Mouse (Mus musculus): Measurements from ENCODE around the gene Axin1. TPM values are rescaled to one million over a fixed set of nuclear protein-coding genes. Genes with fewer than 3 reads are reported as not detected.
"Not testable (repeated sequence)": the region's sequence is repeated elsewhere in the genome, so short reads cannot be mapped to it uniquely, and the experiment has no call there.

The Axin1 gene
- polyA plus RNA-seq, 1 experiment from 2014 or later: 4.7 TPM

DNA sequence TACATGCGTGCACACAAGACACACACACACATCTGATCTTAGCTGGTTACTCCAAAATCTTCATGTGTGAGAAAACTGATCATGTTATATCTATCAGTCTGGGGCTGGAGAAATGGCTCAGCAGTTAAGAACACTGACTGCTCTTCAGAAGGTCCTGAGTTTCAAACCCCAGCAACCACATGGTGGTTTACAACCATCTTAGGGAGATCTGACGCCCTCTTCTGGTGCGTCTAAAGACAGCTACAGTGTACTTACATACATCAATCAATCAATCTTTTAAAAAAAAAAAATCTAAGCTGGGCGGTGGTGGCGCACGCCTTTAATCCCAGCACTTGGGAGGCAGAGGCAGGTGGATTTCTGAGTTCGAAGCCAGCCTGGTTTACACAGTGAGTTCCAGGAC, 53.0 kb downstream of the Axin1 start:
- DNase-seq; H3K4me3 ChIP-seq (ENCODE audit: low read depth, low read length); H3K4me1 ChIP-seq (ENCODE audit: insufficient read depth); H3K9ac ChIP-seq (replicated peaks); H3K9me3 ChIP-seq (ENCODE audit: low read length); H3K4me2 ChIP-seq (ENCODE audit: low read depth, low read length); ATAC-seq; H3K27ac ChIP-seq (ENCODE audit: low read depth); H3K27me3 ChIP-seq (ENCODE audit: insufficient read depth, low read length): not testable (repeated sequence)
- 86% methylated on average over 7 of the region's 7 CpGs for WGBS (ENCODE audit: insufficient replicate concordance)
- peak; percentile 14; the same call in 1 of the 2 replicates for TF ChIP-seq CTCF (IDR thresholded peaks at IDR 0.05; ENCODE audit: low read depth)
- H3K36me3 ChIP-seq (replicated peaks; ENCODE audit: insufficient read depth, low read length): peaks cover 67% of the 10 kb centered on the region

DNA sequence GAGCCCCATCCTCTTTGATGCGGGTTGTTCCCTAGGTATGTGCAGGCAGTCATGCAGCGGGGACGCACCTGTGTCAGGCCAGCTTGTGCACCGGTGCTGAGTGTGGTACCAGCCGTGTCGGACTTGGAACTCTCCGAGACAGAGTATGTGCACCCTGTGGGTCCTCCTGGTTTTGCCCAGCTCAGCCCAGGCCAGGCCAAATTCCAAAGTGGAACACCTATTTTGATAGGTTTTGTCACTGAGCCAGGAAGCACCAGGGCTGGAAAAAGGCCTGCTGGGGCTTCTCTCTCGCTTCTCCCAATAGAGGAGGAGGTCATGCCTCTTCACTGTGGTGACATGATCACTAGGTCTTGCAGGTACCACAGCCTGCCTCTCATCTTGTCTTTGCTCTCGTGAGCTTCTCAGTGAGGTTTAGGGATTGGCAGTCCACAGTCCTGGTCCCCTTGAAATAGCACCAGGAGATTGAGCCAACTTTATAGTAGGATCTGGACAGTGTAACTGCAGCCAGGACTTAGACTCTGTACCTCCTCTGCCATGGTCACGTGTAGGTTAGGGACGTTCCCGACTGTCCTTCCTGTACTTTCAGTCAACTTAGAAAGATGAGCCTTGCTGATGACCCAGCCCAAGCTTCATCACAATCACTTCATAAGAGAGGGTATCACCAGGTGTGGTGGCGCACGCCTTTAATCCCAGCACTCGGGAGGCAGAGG, 54.1 kb downstream of the Axin1 start:
- Histone ChIP-seq H3K9ac (replicated peaks) (no peak overlapping the region), H3K36me3 (replicated peaks; ENCODE audit: insufficient read depth, low read length) (peaks cover 62% of the 10 kb centered on the region)
- TF ChIP-seq CTCF (IDR thresholded peaks at IDR 0.05; ENCODE audit: low read depth) (no peak), EP300 (IDR thresholded peaks at IDR 0.05; ENCODE audit: low read depth) (no peak)

GRCm38 (mm10) chr17:26198892-26199291, 60.4 kb downstream of the Axin1 start, which contains the start of gene Pdia2:
Pdia2 (minus strand) TSS chr17:26199087.
- Histone ChIP-seq H3K4me1 (ENCODE audit: insufficient read depth) (peaks cover 26% of the 10 kb centered on the region), H3K27me3 (ENCODE audit: insufficient read depth, low read length) (peaks cover 40% of the 10 kb centered on the region), H3K9me3 (ENCODE audit: low read length) (no peaks in the 10 kb centered on the region), H3K36me3 (replicated peaks; ENCODE audit: insufficient read depth, low read length) (peaks cover 19% of the 10 kb centered on the region), H3K4me2 (ENCODE audit: low read depth, low read length) (peak within 1 kb of the TSS; percentile 86), H3K9ac (replicated peaks) (peak within 1 kb of the TSS; percentile 38), H3K4me3 (ENCODE audit: low read depth, low read length) (peak within 1 kb of the TSS; percentile 30), H3K27ac (ENCODE audit: low read depth) (0 out of 2 replicates have a peak within 1 kb of the TSS, but pooled peaks have one; percentile 16)
- WGBS (ENCODE audit: insufficient replicate concordance): 52% methylated on average over 4 of the region's 4 CpGs
- peak; percentile 76 for TF ChIP-seq EP300 (IDR thresholded peaks at IDR 0.05; ENCODE audit: low read depth)
- TF ChIP-seq CTCF (IDR thresholded peaks at IDR 0.05; ENCODE audit: low read depth): no peak
- ATAC-seq: peak; percentile 69
- DNase-seq: peak; percentile 52

More for the DNA sequence above, 54.1 kb downstream of the Axin1 start:
- 89% methylated on average over 15 of the region's 15 CpGs for WGBS (ENCODE audit: insufficient replicate concordance)
- no peak for DNase-seq
- Histone ChIP-seq H3K9me3 (ENCODE audit: low read length) (no peaks in the 10 kb centered on the region), H3K4me1 (ENCODE audit: insufficient read depth) (no peaks in the 10 kb centered on the region), H3K4me3 (ENCODE audit: low read depth, low read length) (no peak overlapping the region), H3K4me2 (ENCODE audit: low read depth, low read length) (no peak overlapping the region), H3K27me3 (ENCODE audit: insufficient read depth, low read length) (no peaks in the 10 kb centered on the region), H3K27ac (ENCODE audit: low read depth) (no peak overlapping the region)
- no peak for ATAC-seq

DNA sequence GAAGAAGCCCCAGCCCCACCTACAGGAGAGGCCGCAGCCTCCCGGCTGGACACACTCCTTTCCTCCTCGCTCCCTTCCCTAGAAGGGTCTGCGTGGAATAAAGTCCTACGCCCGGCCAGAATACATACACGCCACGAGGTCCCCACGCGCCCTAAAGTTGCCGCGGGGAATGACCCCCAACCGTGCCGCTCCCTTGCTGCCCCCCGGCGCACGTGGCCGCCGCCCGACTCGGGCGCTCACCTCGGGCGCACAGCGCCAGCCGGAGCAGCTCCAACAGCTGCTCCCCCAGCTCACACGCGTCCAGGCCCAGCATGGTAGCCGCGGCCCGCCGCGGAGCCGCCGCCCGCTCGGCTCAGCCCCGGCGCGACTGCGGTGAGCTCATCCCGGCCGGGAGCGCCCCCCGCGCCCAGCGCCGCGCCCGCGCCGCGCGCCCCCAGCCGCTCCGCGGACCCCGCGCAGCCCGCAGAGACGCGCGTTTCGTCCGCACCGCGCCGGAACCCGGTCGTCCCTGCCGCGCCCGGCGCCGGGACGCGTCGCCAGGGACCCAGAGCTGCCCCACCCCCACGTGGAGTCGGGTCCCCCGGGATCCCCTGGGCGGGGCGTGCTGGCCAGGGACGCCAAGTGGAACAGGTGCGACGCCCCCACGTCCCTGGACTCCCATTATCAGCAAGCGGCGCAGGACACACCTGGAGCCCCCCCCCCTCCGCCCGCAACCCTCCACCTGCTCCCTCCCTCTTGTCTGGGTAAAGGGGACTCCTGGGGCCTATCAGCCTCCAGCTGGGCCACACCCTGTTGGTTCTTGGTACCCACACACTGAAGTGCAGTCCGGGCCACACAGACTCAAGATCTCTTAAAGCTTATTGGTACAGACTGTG, 62.6 kb downstream of the Axin1 start:
- DNase-seq (peak; percentile 55), ATAC-seq (peak; percentile 55)
- Histone ChIP-seq H3K4me1 (ENCODE audit: insufficient read depth) (peaks cover 26% of the 10 kb centered on the region), H3K4me2 (ENCODE audit: low read depth, low read length) (peak overlapping the region; percentile 86), H3K27ac (ENCODE audit: low read depth) (no peak overlapping the region), H3K4me3 (ENCODE audit: low read depth, low read length) (peak overlapping the region; percentile 51), H3K27me3 (ENCODE audit: insufficient read depth, low read length) (peaks cover 44% of the 10 kb centered on the region), H3K9me3 (ENCODE audit: low read length) (no peaks in the 10 kb centered on the region), H3K9ac (replicated peaks) (peak overlapping the region; percentile 59), H3K36me3 (replicated peaks; ENCODE audit: insufficient read depth, low read length) (peaks cover 6% of the 10 kb centered on the region)
- TF ChIP-seq CTCF (IDR thresholded peaks at IDR 0.05; ENCODE audit: low read depth) (no peak), EP300 (IDR thresholded peaks at IDR 0.05; ENCODE audit: low read depth) (no peak)
- 2% methylated on average over 64 of the region's 92 CpGs for WGBS (ENCODE audit: insufficient replicate concordance)

DNA sequence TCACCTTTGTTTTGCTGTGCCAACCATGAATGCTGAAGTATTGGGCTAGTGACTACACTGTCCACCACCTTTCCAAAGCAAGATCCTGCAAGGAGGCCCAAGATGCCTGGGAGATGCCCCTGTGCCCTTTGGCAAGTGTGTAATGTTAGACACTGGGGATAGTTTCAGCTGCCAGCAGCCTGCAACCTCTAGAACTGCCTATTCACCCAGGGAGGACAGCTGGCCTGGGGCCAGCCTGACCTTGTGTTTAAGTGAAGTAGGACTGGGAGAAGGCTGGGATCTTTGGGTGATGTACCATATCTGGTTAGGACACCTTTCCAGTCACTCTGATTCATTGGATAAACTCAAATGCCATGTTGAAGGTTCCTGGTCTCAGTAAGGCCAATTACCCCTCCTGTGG, 63.5 kb downstream of the Axin1 start:
- ATAC-seq (no peak), DNase-seq (no peak)
- Histone ChIP-seq H3K9me3 (ENCODE audit: low read length) (no peaks in the 10 kb centered on the region), H3K4me2 (ENCODE audit: low read depth, low read length) (no peak overlapping the region), H3K9ac (replicated peaks) (no peak overlapping the region), H3K27me3 (ENCODE audit: insufficient read depth, low read length) (peaks cover 44% of the 10 kb centered on the region), H3K4me1 (ENCODE audit: insufficient read depth) (peaks cover 26% of the 10 kb centered on the region), H3K36me3 (replicated peaks; ENCODE audit: insufficient read depth, low read length) (peaks cover 2% of the 10 kb centered on the region), H3K27ac (ENCODE audit: low read depth) (no peak overlapping the region), H3K4me3 (ENCODE audit: low read depth, low read length) (no peak overlapping the region)
- TF ChIP-seq EP300 (IDR thresholded peaks at IDR 0.05; ENCODE audit: low read depth): no peak
- no peak for TF ChIP-seq CTCF (IDR thresholded peaks at IDR 0.05; ENCODE audit: low read depth)

DNA sequence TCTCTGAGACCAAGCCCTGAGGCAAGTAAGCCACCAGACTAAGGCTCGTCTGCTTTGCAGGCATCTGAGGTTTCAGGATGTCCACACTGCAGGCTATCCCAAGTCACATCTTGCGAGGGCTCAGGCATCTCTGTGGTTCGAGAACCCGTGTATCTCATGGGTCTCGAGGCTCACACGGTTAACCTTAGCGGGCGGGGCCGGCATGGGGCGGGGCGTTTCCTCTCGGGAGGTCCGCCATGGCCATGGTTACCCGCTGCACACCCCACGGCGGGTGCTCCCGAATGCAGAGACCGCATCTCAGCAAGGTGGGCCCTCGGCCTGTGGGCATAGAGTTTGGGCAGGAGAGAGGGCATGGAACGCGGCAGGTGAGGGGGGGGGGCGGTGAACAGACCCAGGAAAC, 64.2 kb downstream of the Axin1 start, which contains the start of gene Rgs11:
Gene Rgs11, plus strand, starts transcription at position 215 of the 400 bp plus-strand sequence.
- no peak for ATAC-seq
- peaks cover 26% of the 10 kb centered on the region for H3K4me1 ChIP-seq (ENCODE audit: insufficient read depth)
- TF ChIP-seq EP300 (IDR thresholded peaks at IDR 0.05; ENCODE audit: low read depth) (no peak), CTCF (IDR thresholded peaks at IDR 0.05; ENCODE audit: low read depth) (no peak)

More for the DNA sequence above, 64.2 kb downstream of the Axin1 start, which contains the start of gene Rgs11:
- H3K9ac ChIP-seq (replicated peaks): peak within 1 kb of the TSS; percentile 26; the same call in 1 of the 2 replicates
- WGBS (ENCODE audit: insufficient replicate concordance): under 1% methylated on average over 22 of the region's 22 CpGs
- H3K36me3 ChIP-seq (replicated peaks; ENCODE audit: insufficient read depth, low read length): no peaks in the 10 kb centered on the region; the same call in 1 of the 2 replicates
- peak within 1 kb of the TSS; percentile 49 for H3K4me3 ChIP-seq (ENCODE audit: low read depth, low read length)
- H3K9me3 ChIP-seq (ENCODE audit: low read length): no peaks in the 10 kb centered on the region
- DNase-seq: peak; percentile 52
- H3K27me3 ChIP-seq (ENCODE audit: insufficient read depth, low read length): peaks cover 44% of the 10 kb centered on the region
- no peak within 1 kb of the TSS for H3K27ac ChIP-seq (ENCODE audit: low read depth)
- H3K4me2 ChIP-seq (ENCODE audit: low read depth, low read length): peak within 1 kb of the TSS; percentile 83
